Mouse (Mus musculus): ENCODE measurements at regions not wholly inside any gene's neighbourhood (a gene's known extent, or its start where the extent isn't known, plus 50 kb on each side); places are given as distances from the start of the nearest gene placed in this dataset.
A peak's percentile ranks its signal among the peaks of the same experiment; 100 is the strongest.

DNA sequence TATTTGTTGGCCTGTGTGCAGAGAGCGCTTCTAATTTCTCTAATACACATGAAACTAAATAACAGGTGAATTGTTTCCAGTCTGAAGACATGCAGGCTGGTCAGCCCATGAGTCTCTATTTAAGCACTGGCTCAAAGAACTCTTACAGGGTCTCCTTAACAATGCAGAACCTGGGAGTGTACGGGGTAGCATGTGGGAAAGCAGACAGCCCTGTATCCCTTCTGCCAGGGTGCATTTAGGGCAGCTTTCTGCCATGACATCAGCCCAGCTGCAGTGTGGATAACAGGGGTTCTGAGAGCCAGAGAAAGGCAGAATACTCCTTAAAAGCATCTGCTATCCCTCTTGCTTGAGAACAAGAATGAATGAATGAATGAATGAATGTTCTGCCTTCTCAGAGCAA is 164.7 kb downstream of the Grb14 start:
- no peak for DNase-seq (ENCODE audit: inconsistent ontology term)

DNA sequence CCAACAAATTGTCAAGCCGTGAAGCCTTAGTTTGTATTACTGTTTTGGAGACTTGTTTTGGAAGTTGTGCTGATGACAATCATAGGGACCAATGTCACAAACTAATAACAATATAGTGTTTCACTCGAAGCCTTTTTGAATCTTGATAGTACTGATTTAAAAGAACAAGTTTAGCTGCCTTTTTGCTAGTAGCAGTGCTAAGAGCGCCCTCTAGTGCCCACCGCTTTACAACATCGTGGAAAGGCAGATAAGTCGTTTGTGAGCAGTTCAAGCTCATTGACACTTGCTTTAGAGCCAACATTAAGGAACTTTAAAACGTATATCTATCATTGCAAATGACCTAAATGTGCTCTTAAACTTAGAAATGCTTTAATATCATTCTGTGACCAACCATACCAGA is 170.9 kb downstream of the Grb14 start:
- DNase-seq (ENCODE audit: inconsistent ontology term), result peak; percentile 58

DNA sequence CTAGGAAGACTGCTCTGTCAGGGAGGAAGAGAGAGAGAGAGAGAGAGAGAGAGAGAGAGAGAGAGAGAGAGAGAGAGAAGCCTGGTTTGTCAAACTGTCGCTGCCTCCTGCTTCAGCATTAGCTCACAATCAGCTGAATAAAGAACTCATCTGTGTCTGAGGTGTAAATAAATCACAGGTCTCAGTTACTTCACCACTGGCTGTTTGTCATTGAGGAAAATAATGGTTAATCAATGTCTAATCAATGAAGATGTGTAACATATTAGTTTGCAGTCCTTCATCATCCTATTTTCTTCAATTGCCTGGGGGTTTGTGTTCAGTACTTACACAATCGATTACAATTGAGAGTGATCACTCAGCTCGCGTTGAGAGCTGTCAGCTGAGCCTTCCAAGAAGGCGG is 171.9 kb downstream of the Grb14 start:
- DNase-seq (ENCODE audit: inconsistent ontology term), result no peak

DNA sequence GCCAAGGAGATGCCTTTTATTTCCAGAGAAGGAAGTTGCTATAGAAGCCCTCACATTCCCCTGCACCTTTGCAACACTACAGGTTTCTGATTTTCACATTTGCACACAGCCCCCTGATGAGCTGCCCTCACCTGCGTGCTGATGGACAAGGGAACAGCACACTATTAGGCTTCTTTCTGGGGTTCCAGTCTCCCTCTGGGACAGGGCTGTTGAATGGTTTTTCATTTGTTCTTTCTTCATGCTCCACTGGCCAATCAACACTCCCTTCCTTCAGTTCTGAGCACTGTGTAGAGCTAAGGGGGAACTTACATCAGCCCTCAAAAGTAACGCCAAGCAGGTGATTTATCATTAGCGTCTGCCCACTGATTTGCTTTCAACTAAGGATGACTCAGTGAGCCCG is 173.7 kb downstream of the Grb14 start:
- no peak for DNase-seq (ENCODE audit: inconsistent ontology term)

DNA sequence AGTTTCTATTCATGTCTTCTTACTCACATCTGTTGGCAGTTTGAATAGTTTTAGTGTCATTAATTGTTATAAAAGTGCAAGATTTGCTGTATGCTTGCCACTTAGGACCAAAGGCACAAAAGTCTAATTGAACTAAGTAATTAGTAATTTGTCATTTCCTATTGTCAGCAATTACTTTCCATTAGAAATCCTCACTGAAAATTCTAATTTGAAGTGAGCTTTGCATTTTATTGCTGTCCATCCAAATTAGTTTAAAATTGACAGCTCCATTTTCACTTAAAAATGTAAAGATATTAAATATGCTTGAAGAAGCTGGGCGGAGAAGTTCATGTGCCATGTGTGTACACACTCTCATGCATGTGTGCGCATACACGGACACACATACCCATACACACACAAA is 174.1 kb downstream of the Grb14 start:
- no peak for DNase-seq (ENCODE audit: inconsistent ontology term)

DNA sequence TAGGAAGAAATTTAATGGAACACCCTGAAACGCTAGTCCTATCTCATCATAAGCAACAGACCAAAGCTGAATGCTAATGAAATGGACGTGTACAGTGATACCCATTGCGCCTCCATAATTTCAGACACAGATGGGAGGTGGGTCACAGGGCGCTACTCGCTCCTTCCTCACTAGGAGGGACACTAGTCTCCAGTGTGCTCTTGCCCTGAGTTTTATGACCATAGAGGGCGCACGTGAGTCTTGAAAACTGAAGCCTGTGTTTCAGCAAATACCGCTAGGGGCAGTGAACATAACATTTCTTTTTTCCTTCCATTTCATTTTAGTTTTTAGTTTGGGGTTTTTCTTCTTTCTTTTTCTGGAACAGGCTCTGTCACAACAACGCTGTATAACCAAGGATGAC is 200.3 kb downstream of the Grb14 start:
- peak; percentile 4 for DNase-seq (ENCODE audit: inconsistent ontology term)

DNA sequence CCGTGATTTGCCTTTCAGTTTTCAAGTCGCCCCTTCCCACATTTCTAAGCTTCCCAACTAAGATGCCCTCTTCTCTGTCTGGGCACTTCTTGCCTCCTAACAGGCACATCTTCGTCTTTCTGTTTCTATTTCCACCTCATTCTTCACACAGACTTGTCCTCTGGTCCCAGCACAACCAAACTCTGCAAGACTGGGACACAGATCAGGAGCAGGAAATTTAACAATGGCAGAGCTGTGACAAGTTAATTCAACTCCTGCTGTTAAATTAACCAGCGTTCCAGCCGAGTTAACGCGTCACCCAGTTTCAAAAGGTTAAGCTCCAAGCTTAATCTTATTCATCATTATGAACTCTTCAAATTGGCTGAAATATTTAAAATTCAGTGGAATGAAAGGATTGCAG is 200.9 kb downstream of the Grb14 start:
- DNase-seq (ENCODE audit: inconsistent ontology term), result peak; percentile 49

DNA sequence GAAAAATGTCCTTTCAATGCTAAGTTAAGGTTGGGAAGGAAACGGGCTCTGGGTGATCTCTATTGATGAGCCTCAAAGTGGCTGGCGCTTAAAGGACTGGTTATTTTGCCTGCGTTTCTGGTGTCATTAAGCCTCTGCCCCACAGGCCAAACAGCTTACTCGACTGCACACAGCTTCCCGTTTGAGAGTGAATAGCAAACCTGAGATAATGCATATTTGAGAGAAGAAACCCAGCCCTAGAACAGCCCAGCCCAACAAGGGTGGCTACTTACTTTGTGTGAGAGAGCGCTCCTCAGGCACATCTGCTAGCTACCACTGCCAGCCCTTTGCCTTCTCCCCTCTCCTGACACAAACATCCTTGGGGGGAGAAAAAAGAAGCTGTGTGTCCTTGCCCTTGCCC is 201.7 kb downstream of the Grb14 start:
- DNase-seq (ENCODE audit: inconsistent ontology term), result no peak

DNA sequence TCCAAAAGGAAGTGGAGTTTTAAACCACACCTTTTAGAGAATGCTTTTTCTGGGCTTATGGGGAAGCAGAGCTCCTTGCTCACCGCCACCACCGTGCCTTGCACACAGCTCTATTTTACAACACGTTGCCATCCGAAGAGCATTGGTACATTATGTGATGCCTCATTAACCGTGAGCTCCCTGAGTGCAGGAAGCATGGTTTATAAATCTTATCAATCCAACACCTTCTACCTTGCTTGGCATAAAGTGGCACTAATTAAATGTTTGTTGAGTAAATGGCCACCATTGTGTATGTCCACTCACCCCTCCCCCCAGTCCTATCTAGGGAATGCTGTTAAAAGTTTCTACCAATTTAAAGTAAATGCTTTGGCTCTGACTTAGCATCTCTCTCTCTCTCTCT is 206.6 kb downstream of the Grb14 start:
- DNase-seq (ENCODE audit: inconsistent ontology term), result no peak
